Mouse (Mus musculus): ENCODE measurements around the gene Cyb561d2. TPM values are rescaled to one million over a fixed set of nuclear protein-coding genes. Genes with fewer than 3 reads are reported as not detected.

The Cyb561d2 gene
- polyA plus RNA-seq (2014; fragmentation: Nextera tagmentation; extraction: Ambion mirVana) = 14.3 and 18.9 TPM in 2 replicates

- Histone ChIP-seq H3K9ac (replicated peaks; ENCODE audit: low read length) (peak within 1 kb of the TSS; percentile 67), H3K4me1 (ENCODE audit: control insufficient read depth, insufficient read depth, low read length) (peaks cover under 1% of the 10 kb centered on the region), H3K4me2 (ENCODE audit: low read depth, low read length) (peak within 1 kb of the TSS; percentile 80), H3K4me3 (ENCODE audit: low read depth, low read length) (peak within 1 kb of the TSS; percentile 65), H3K27ac (replicated peaks; ENCODE audit: low read depth, low read length) (no peak within 1 kb of the TSS), H3K27me3 (ENCODE audit: control insufficient read depth, insufficient read depth, low read length) (no peaks in the 10 kb centered on the region), H3K9me3 (replicated peaks; ENCODE audit: control insufficient read depth, low read length) (no peaks in the 10 kb centered on the region), H3K36me3 (replicated peaks; ENCODE audit: control insufficient read depth, insufficient read depth, low read depth, low read length) (no peaks in the 10 kb centered on the region; the same call in none of the 2 replicates)
- under 1% methylated on average over 46 of the region's 46 CpGs for WGBS
- DNase-seq (ENCODE audit: low spot score) (peak; percentile 96), ATAC-seq (replicated peaks; ENCODE audit: insufficient number of reproducible peaks, low FRiP score, low TSS enrichment, low read depth) (peak; percentile 54)
Measured at GRCm38 (mm10) chr9:107541474-107542351, at the start of gene Cyb561d2, which contains the start of gene Nprl2. Cyb561d2 (minus strand) TSS chr9:107542193. Nprl2 (plus strand) TSS chr9:107542226.

GRCm38 (mm10) chr9:107590773-107591060 is 48.7 kb upstream of the Cyb561d2 start:
- peaks cover 11% of the 10 kb centered on the region for H3K36me3 ChIP-seq (replicated peaks; ENCODE audit: control insufficient read depth, insufficient read depth, low read depth, low read length)
- no peaks in the 10 kb centered on the region for H3K27me3 ChIP-seq (ENCODE audit: control insufficient read depth, insufficient read depth, low read length)
- 99% methylated on average over 6 of the region's 6 CpGs for WGBS
- H3K27ac ChIP-seq (replicated peaks; ENCODE audit: low read depth, low read length) = no peak overlapping the region
- no peaks in the 10 kb centered on the region for H3K9me3 ChIP-seq (replicated peaks; ENCODE audit: control insufficient read depth, low read length)
- ATAC-seq (replicated peaks; ENCODE audit: insufficient number of reproducible peaks, low FRiP score, low TSS enrichment, low read depth) = no peak
- H3K9ac ChIP-seq (replicated peaks; ENCODE audit: low read length) = no peak overlapping the region
- no peak for DNase-seq (ENCODE audit: low spot score)
- H3K4me1 ChIP-seq (ENCODE audit: control insufficient read depth, insufficient read depth, low read length) = peaks cover 3% of the 10 kb centered on the region
- no peak overlapping the region for H3K4me3 ChIP-seq (ENCODE audit: low read depth, low read length)
- H3K4me2 ChIP-seq (ENCODE audit: low read depth, low read length) = no peak overlapping the region

- ATAC-seq (replicated peaks; ENCODE audit: insufficient number of reproducible peaks, low FRiP score, low TSS enrichment, low read depth) (no peak), DNase-seq (ENCODE audit: low spot score) (no peak)
- Histone ChIP-seq H3K4me1 (ENCODE audit: control insufficient read depth, insufficient read depth, low read length) (peaks cover 3% of the 10 kb centered on the region), H3K4me3 (ENCODE audit: low read depth, low read length) (no peak overlapping the region), H3K27me3 (ENCODE audit: control insufficient read depth, insufficient read depth, low read length) (no peaks in the 10 kb centered on the region), H3K4me2 (ENCODE audit: low read depth, low read length) (no peak overlapping the region), H3K9ac (replicated peaks; ENCODE audit: low read length) (no peak overlapping the region), H3K36me3 (replicated peaks; ENCODE audit: control insufficient read depth, insufficient read depth, low read depth, low read length) (peaks cover 11% of the 10 kb centered on the region), H3K9me3 (replicated peaks; ENCODE audit: control insufficient read depth, low read length) (no peaks in the 10 kb centered on the region), H3K27ac (replicated peaks; ENCODE audit: low read depth, low read length) (no peak overlapping the region)
- WGBS = 90% methylated on average over 25 of the region's 25 CpGs
Measured at GRCm38 (mm10) chr9:107590058-107590772, 48.2 kb upstream of the Cyb561d2 start.

- Histone ChIP-seq H3K27me3 (ENCODE audit: control insufficient read depth, insufficient read depth, low read length) (no peaks in the 10 kb centered on the region), H3K4me2 (ENCODE audit: low read depth, low read length) (peak overlapping the region; percentile 56), H3K4me3 (ENCODE audit: low read depth, low read length) (peak overlapping the region; percentile 45), H3K4me1 (ENCODE audit: control insufficient read depth, insufficient read depth, low read length) (peaks cover 3% of the 10 kb centered on the region), H3K27ac (replicated peaks; ENCODE audit: low read depth, low read length) (no peak overlapping the region), H3K36me3 (replicated peaks; ENCODE audit: control insufficient read depth, insufficient read depth, low read depth, low read length) (peaks cover 8% of the 10 kb centered on the region), H3K9me3 (replicated peaks; ENCODE audit: control insufficient read depth, low read length) (no peaks in the 10 kb centered on the region), H3K9ac (replicated peaks; ENCODE audit: low read length) (peak overlapping the region; percentile 22)
- WGBS = 5% methylated on average over 33 of the region's 33 CpGs
- DNase-seq (ENCODE audit: low spot score) (peak; percentile 64), ATAC-seq (replicated peaks; ENCODE audit: insufficient number of reproducible peaks, low FRiP score, low TSS enrichment, low read depth) (no peak)
Measured at GRCm38 (mm10) chr9:107587833-107588639, 46.0 kb upstream of the Cyb561d2 start.

- peaks cover 3% of the 10 kb centered on the region for H3K4me1 ChIP-seq (ENCODE audit: control insufficient read depth, insufficient read depth, low read length)
- H3K4me3 ChIP-seq (ENCODE audit: low read depth, low read length) = peak within 1 kb of the TSS; percentile 45
- peaks cover 5% of the 10 kb centered on the region for H3K36me3 ChIP-seq (replicated peaks; ENCODE audit: control insufficient read depth, insufficient read depth, low read depth, low read length)
- WGBS = 14% methylated on average over 46 of the region's 46 CpGs
- peak within 1 kb of the TSS; percentile 56 for H3K4me2 ChIP-seq (ENCODE audit: low read depth, low read length)
- peak within 1 kb of the TSS; percentile 22 for H3K9ac ChIP-seq (replicated peaks; ENCODE audit: low read length)
- no peaks in the 10 kb centered on the region for H3K9me3 ChIP-seq (replicated peaks; ENCODE audit: control insufficient read depth, low read length)
- no peaks in the 10 kb centered on the region for H3K27me3 ChIP-seq (ENCODE audit: control insufficient read depth, insufficient read depth, low read length)
- peak; percentile 95 for ATAC-seq (replicated peaks; ENCODE audit: insufficient number of reproducible peaks, low FRiP score, low TSS enrichment, low read depth)
- H3K27ac ChIP-seq (replicated peaks; ENCODE audit: low read depth, low read length) = no peak within 1 kb of the TSS
- DNase-seq (ENCODE audit: low spot score) = peak; percentile 100
Measured at GRCm38 (mm10) chr9:107586974-107587832, 45.2 kb upstream of the Cyb561d2 start, which contains the start of gene Ifrd2. Ifrd2 (plus strand) TSS chr9:107587642.

DNA sequence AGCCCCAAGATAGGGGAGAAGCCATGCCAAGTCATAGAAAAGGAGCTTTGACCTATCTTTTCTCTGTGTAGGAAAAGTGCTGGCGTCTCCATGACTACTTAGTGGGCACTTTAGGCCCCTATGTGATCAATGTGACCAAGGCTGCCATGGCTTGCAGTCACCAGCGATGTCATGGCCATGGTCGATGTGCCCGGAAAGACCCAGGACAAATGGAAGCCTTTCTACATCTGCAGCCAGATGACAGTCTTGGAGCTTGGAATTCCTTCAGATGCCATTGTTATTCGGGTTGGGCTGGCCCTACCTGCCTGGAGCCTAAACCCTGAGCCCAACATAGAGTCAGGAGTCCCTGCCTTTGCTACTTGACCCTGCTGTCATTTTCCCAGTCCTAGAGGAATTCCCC is 44.5 kb upstream of the Cyb561d2 start:
- H3K9me3 ChIP-seq (replicated peaks; ENCODE audit: control insufficient read depth, low read length) = no peaks in the 10 kb centered on the region
- no peaks in the 10 kb centered on the region for H3K27me3 ChIP-seq (ENCODE audit: control insufficient read depth, insufficient read depth, low read length)
- H3K4me2 ChIP-seq (ENCODE audit: low read depth, low read length) = no peak overlapping the region
- H3K27ac ChIP-seq (replicated peaks; ENCODE audit: low read depth, low read length) = no peak overlapping the region
- H3K9ac ChIP-seq (replicated peaks; ENCODE audit: low read length) = no peak overlapping the region
- WGBS = 91% methylated on average over 5 of the region's 5 CpGs
- DNase-seq (ENCODE audit: low spot score) = no peak
- peaks cover 3% of the 10 kb centered on the region for H3K4me1 ChIP-seq (ENCODE audit: control insufficient read depth, insufficient read depth, low read length)
- ATAC-seq (replicated peaks; ENCODE audit: insufficient number of reproducible peaks, low FRiP score, low TSS enrichment, low read depth) = no peak
- peaks cover 5% of the 10 kb centered on the region for H3K36me3 ChIP-seq (replicated peaks; ENCODE audit: control insufficient read depth, insufficient read depth, low read depth, low read length)
- no peak overlapping the region for H3K4me3 ChIP-seq (ENCODE audit: low read depth, low read length)

DNA sequence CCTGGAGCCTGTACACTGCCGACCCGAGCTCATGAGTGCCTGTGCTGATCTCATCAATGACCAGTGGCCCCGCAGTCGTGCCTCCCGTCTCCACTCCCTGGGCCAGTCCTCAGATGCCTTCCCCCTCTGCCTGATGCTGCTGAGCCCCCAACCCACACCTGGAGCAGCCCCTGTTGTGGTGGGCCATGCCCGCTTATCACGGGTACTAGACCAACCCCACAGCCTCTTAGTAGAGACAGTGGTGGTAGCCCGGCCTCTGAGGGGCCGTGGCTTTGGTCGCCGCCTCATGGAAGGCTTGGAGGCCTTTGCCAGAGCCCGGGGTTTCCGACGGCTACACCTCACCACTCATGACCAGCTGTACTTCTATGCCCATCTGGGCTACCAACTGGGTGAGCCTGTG is 41.2 kb upstream of the Cyb561d2 start:
- Histone ChIP-seq H3K36me3 (replicated peaks; ENCODE audit: control insufficient read depth, insufficient read depth, low read depth, low read length) (no peaks in the 10 kb centered on the region), H3K4me3 (ENCODE audit: low read depth, low read length) (no peak overlapping the region), H3K27ac (replicated peaks; ENCODE audit: low read depth, low read length) (no peak overlapping the region), H3K4me1 (ENCODE audit: control insufficient read depth, insufficient read depth, low read length) (peaks cover under 1% of the 10 kb centered on the region), H3K4me2 (ENCODE audit: low read depth, low read length) (no peak overlapping the region), H3K9me3 (replicated peaks; ENCODE audit: control insufficient read depth, low read length) (no peaks in the 10 kb centered on the region), H3K9ac (replicated peaks; ENCODE audit: low read length) (no peak overlapping the region), H3K27me3 (ENCODE audit: control insufficient read depth, insufficient read depth, low read length) (no peaks in the 10 kb centered on the region)
- no peak for DNase-seq (ENCODE audit: low spot score)
- ATAC-seq (replicated peaks; ENCODE audit: insufficient number of reproducible peaks, low FRiP score, low TSS enrichment, low read depth) = no peak
- 90% methylated on average over 14 of the region's 14 CpGs for WGBS

Data from embryonic facial prominence, embryonic 11.5 days (tissue).